Mouse (Mus musculus) mesoderm, embryonic 11.5 days (tissue): ENCODE results near the gene Npas3.

ENCODE experiments used
- DNase-seq: peaks from one replicate; pipeline ENCODE4 v3.0.0-alpha.2; 2012; ENCODE audit warnings: low read depth, low spot score

The Npas3 gene

DNA sequence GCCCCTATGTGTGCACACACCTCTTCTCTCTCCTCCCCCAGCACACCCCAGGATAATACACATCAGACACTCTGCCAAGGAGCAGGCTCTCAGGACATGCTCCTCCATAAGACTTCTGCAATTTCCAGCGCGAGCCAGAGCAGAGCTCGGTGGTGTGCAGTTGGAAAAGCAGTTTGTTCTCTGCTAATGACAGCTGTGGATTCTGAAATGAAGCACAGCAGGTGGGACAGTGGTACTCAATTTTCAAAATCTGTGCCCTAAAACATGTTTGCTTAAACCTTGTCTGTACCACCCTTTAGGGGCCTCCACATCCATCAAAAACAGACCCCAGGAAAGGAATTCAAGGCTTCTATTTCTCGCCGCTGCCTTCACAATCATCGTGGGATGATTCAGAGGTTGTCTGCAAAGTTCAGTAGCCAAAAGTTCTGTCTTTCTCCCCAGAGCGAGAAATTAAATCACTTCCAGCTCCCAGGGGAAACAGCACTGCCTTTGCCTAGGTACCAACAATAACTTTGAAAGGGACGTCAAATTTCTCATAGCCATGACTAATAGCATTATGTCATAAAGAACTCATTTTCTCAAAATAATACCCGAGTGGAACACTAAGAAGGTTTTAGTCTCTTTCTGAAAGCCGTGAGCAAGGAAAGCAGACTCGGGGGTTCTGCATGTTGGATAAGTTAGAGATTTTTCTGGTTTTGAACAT, 533.5 kb downstream of the Npas3 start:
- peak; percentile 58 for DNase-seq

GRCm38 (mm10) chr12:53789501-53789900, 541.0 kb downstream of the Npas3 start:
- DNase-seq, result no peak

DNA sequence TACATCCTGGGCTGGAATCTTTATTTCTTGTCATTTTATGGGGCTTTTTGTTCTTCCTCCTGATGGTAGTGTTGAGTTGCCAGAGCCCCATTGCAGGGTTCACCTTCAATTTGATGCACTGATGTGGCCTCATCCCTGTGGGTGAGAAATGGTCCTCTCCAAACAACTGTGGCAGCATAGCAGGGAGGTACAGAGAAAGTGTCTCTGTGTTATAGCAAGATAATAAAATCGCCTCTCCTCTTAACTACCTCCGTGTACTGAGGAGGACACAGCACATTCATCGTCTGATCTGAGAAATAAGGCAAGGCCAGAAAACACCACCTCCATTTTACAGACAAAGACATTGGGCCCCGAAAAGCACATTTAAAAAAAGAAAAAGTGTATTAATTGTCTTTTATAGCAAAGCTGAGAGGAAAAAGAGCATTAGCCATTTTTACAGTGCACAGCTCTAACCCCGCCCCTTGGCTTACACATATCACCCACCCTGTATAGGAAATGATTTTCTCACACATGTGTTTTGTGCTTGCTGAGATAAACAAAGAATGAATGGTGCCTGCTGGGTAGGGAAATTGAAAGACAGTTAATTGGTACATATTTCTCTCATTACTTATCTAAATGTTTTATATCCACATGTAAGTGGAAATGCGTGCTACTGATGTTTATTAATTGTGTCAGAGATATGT, 546.4 kb downstream of the Npas3 start:
- no peak for DNase-seq

DNA sequence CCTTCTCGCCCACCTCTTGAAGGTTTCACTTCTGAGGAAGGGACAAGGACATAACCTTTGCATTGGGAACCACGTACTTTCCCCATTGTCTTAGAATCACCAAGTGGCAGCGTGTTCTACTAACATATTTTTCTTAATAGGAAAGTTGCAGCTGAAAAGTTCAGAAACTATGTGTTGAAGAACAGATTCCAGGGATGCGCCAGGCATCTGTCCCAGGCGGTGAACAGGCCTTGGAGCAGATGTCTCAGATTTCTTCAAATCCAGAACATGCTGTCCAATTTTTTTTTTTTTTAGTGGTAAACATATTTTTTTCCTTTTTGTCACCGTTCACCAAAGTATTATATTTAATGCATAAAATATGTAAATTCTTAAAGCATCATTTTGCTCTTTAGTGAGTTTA, 553.4 kb downstream of the Npas3 start:
- DNase-seq, result no peak

- DNase-seq, result no peak
Observed at GRCm38 (mm10) chr12:53802381-53802780, 553.9 kb downstream of the Npas3 start.

- DNase-seq, result no peak
Observed at GRCm38 (mm10) chr12:53810081-53810480, 561.6 kb downstream of the Npas3 start.

GRCm38 (mm10) chr12:53814291-53814690, 565.8 kb downstream of the Npas3 start:
- no peak for DNase-seq

- DNase-seq, result no peak
Observed at GRCm38 (mm10) chr12:53819982-53820381, 571.5 kb downstream of the Npas3 start.

GRCm38 (mm10) chr12:53822881-53823280, 574.4 kb downstream of the Npas3 start:
- DNase-seq, result no peak

GRCm38 (mm10) chr12:53825251-53825650, 576.8 kb downstream of the Npas3 start:
- DNase-seq, result no peak

DNA sequence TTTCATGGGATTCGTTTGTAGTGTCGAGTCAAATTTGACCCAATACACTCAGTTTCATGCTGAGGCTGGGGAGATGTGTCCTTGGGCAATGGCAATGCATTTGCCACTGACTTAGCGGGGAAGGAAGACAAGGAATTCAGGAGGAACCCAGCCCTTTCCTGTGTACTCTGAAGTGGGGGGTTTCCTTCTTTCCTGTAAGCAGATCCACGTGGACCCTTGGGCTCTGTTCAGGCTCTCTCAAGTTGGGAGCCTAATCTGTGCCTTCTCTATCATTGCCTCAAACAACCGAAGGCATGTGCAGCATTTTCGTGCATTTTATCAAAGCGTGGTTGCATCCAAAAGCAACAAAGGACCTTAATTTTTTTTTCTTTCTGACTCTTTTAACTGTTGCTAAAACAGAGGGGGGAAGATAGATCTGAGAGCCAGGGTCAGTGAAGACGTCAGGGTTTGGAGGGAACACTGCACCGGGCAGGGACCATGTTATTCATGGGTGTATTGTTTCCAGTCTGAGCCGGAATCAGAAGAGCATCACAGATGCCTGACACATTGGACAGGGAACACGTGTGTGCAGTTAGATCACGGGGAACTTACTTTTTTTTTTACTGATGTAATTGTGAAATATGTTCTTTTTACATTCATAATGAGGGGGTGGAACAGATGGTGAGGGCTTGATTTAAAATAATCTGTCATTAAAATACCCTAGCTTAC, 577.6 kb downstream of the Npas3 start:
- DNase-seq, result no peak

- no peak for DNase-seq
Observed at GRCm38 (mm10) chr12:53826812-53827211, 578.3 kb downstream of the Npas3 start.

DNA sequence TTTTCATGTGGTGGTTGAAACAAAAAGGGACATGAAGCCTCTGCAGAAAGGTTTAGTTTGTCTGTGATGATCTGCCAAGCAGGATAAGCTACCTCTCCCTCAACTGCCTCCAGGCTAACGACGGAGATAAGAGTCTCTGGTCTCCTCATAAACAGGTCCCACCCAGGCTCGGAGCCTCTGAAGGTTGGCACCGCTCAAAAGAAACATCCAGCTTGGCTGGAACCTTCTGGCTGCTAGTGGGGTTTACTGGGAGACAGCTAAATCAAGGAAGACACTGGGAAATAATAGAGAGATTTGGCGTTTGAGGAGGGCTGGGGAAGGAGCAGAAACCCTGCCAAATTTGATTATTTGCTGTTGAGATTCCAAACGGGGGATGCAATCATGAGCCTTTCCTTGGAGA, 584.1 kb downstream of the Npas3 start:
- DNase-seq, result no peak

DNA sequence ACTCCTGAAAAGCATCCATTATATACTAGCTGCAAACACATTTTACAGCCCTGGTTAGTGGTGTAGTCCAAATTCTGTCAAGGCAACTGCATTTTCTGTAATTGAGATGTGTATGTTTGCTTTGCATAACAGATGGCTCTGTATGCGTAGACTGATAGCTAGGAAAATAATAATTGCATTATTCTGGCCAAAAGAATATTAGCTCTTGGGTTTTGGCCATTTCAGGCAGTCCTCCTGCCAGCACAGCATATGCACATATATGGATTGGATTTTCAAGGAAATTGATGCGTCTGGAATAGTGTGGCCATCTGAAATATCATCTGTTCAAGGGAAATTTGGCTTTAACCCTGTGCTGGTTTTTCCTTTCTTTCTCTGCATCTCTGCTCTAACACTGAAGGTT, 584.9 kb downstream of the Npas3 start:
- DNase-seq, result no peak

GRCm38 (mm10) chr12:53836031-53836790, 587.7 kb downstream of the Npas3 start:
- DNase-seq, result peak; percentile 53

DNA sequence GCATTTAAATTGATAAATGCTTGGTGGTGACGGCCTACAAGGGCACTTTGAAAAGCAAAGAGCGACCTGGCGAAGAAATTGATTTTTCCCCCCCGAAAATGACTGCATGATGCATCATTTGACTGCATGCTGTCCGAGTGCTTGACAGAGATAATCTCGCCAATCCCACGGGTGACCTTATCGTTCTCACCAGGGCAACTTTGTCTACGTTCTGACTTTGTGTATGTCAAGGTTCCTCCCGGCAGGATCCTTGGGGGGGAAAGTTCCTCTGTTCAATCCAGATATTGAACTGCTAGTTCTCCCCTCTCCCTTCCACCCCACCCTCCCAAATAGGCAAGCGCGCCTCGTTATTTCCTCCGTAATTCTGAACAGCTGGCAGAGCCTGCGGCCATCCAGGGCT, 588.9 kb downstream of the Npas3 start:
- no peak for DNase-seq

GRCm38 (mm10) chr12:53838541-53838940, 590.1 kb downstream of the Npas3 start:
- DNase-seq, result peak; percentile 59

- DNase-seq, result no peak
Observed at GRCm38 (mm10) chr12:53841928-53842671, 593.6 kb downstream of the Npas3 start.

DNA sequence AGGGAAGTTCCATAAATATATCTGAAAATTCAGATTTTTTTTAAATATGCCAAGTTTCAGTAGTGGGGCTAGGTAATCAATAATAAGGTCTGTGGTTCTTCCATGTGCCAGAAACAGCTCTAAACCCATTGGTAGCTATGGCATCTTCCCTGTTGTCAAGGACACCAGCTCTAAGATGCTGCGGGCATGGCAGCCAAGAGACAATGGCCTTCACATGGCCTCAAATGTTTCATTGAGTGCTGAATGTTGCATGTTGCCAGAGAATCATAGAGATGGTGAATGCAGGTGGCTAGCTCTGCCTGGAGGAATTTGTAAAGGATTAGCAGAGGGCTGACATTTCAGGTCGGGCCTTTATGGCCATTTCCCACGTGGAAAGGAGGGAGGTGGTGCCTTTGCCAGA, 595.1 kb downstream of the Npas3 start:
- DNase-seq, result no peak

GRCm38 (mm10) chr12:53846154-53846665, 597.7 kb downstream of the Npas3 start:
- no peak for DNase-seq

DNA sequence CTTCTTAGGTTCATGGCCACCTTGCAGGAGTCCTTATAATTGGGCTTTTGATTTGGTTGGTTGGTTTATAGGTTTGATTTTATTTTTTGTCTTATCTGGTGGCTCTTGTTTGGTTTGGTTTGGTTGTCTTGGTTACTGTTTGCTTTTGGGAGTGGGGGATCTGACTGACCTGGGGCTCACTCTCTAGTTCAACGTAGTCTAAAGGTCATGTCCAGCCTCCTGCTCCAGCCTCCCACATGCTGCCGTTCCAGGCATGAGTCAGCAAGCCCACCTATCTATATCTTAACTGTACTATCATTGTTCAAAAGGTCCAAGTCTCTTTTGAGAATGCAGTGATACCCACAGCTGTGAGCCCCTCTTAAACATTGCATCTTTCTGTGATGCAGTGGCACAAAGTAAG, 600.8 kb downstream of the Npas3 start:
- no peak for DNase-seq
